Mouse (Mus musculus) olfactory bulb, adult 2 months (tissue): ENCODE data around the gene Rbak.
"Not testable (repeated sequence)": the region's sequence is repeated elsewhere in the genome, so short reads cannot be mapped to it uniquely, and the experiment has no call there.

ENCODE experiments used
- CTCF ChIP-seq: fragments of 200-500 bp; IDR thresholded peaks from 2 replicates; pipeline ENCODE4 v1.5.1; 2012; ENCODE audit warnings: low read depth, mild to moderate bottlenecking, low read length, moderate library complexity; ENCODE audit not compliant: insufficient read depth
- POLR2A ChIP-seq: fragments of 200-500 bp; IDR thresholded peaks from 2 replicates; pipeline ENCODE4 v1.6.1; 2012; ENCODE audit warnings: mild to moderate bottlenecking, low read depth, low read length, moderate library complexity; ENCODE audit not compliant: insufficient read depth

DNA sequence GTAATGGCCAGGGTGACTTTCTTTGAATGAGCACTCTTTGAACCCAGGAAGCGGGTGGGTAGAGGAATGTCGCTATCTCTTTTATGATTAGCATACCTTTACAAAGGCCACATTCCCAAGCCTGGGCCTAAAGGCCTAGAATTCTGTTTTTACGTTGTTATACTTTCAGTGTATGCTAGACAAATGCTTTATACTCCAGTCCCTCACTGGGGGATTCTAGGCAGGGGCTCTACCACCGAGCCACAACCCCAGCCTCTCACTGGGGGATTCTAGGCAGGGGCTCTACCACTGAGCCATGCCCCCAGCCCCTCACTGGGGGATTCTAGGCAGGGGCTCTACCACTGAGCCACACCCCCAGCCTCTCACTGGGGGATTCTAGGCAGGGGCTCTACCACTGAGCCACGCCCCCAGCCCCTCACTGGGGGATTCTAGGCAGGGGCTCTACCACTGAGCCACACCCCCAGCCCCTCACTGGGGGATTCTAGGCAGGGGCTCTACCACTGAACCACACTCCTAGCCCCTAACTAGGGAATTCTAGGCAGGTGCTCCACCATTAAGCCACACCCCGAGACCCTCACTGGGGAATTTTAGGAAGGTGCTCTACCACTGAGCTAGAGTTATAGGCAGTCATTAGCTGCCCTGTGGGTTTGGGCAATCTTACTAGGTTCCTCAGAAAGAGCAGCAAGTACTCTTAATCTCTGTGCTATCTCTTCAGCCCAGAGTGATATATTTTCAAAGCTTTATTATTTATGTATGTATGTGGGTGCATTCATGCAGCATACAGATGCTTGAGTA is 46.2 kb downstream of the Rbak start:
- not testable (repeated sequence) for TF ChIP-seq CTCF, POLR2A
